Mouse (Mus musculus) embryonic fibroblast, embryonic 13.5 days (primary cell): Measurements from ENCODE around the gene Parp16.

Source experiments
- CTCF ChIP-seq: IDR thresholded peaks from 2 replicates; pipeline ENCODE4 v1.5.1; 2011; ENCODE audit warnings: mild to moderate bottlenecking, control low read depth, low read length, moderate library complexity, borderline replicate concordance; ENCODE audit not compliant: insufficient read depth
- POLR2A ChIP-seq: IDR thresholded peaks from 2 replicates; pipeline ENCODE4 v1.6.1; 2011; ENCODE audit warnings: low read depth, mild to moderate bottlenecking, control low read depth, low read length, moderate library complexity

DNA sequence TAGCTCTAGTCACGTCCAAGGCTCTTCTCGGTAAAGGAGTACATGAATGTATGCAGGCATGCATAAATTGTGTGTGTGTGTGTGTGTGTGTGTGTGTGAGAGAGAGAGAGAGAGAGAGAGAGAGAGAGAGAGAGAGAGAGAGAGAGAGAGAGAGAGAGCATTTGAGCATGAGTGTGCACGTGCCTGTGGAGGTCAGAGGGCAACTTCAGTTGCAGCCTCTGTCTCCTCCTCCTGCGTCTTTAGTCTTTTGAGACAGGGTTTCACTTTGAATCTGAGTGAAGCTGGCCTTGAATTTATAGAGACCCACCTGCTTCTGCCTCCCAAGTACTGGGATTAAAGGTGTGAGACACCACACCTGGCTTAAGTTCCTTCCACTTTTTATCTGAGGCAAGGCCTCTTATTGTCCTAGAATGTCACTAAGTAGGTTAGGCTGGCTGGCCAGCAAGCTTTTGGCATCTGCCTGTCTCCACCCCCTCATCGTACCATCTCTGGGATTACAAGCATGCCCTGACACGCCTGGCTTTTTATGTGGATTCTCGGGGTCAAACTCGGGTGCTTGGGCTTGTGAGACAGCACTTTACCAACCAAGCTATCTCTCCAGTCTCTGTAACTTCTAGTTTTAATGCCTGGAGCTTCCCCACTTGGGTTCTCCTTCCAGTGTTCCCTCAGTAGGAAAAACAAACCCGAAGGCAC, 62.2 kb downstream of the Parp16 start:
- TF ChIP-seq POLR2A (no peak), CTCF (no peak)
